Mouse (Mus musculus): ENCODE results near the gene Oit1. TPM values are rescaled to one million over a fixed set of nuclear protein-coding genes. Genes with fewer than 3 reads are reported as not detected.
A peak's percentile ranks its signal among the peaks of the same experiment; 100 is the strongest.

Gene Oit1
- polyA plus RNA-seq, 1 experiment from 2014 or later = not detected

DNA sequence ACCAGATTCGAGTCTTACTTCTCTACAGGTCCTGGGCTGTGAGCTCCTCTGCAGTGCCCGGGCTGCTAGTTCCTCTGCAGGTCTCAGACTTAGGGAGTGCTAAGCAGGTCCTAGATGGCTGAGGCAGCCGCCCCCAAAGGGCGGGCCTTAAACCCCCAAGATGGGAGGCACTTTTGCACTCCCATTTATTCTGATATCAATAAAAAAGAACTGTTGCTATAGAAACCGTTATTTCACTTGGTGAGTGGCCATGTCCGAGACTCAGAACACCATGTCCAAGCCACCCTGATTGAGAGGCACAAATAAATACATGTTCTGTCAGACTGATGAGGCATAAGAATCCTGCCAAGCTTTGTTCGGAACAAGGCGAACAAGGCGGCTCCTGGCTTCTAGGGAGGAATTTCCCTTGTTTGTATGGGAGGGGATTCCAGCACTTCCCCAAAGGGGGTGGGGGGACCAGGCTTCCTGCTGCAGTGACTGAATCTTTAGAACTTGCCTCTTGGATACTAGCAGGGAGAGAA lies 68.9 kb downstream of the Oit1 start:
- Histone ChIP-seq H3K4me3 (ENCODE audit: low read length) (no peak overlapping the region), H3K36me3 (ENCODE audit: control insufficient read depth, insufficient read depth, low read length) (no peaks in the 10 kb centered on the region), H3K27ac (ENCODE audit: low read depth, low read length) (no peak overlapping the region), H3K9me3 (ENCODE audit: control insufficient read depth, low read length) (no peaks in the 10 kb centered on the region), H3K4me2 (ENCODE audit: low read length) (no peak overlapping the region), H3K9ac (ENCODE audit: low read depth, low read length) (no peak overlapping the region), H3K27me3 (replicated peaks; ENCODE audit: control insufficient read depth, insufficient read depth, low read length) (peaks cover 3% of the 10 kb centered on the region; the same call in 1 of the 2 replicates), H3K4me1 (ENCODE audit: control insufficient read depth, insufficient read depth, low read depth, low read length) (no peaks in the 10 kb centered on the region; the same call in 1 of the 2 replicates)
- WGBS = 18% methylated on average over 9 of the region's 9 CpGs
- peak; percentile 65 for ATAC-seq

DNA sequence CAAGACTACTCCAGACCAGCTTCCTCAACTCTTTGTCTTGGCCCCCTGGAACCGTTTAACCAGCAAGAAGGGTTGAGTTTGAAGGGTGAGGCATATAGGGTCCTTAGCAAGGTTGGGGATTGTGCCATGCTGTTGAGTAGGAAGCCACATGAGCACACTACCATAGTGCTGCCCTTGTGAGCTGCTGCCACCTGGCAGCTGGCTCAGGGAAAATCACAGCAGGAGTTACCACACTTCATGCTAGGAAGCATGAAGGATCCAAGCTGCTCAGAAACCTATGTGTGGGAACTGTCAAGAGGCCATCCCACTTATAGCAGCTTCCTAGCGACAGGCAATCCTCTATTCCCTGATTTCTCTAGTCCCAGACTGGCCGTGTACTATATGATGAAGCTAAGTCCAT lies 69.9 kb downstream of the Oit1 start:
- H3K27ac ChIP-seq (ENCODE audit: low read depth, low read length) = no peak overlapping the region
- ATAC-seq = no peak
- WGBS = 71% methylated on average over 3 of the region's 3 CpGs

DNA sequence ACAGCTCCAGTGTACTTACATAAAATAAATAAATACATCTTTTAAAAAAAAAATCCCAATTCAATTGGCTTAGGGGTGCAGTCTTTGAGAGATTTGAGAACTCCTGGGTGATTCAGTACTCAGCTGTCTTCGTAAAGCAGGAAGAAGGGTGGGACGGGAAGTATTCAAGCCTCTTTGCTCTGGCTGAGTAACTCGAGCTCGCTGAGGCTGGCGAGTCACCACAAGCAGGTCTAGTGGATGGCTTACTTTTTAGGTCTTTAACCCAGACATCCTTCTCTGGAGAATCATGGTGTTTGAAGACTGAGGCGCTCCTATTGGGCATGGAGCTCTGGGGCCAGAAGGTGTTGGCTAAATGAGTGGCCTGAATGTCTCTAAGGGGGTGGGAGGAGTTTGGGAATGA lies 71.7 kb downstream of the Oit1 start:
- WGBS = 87% methylated on average over 6 of the region's 6 CpGs
- Histone ChIP-seq H3K4me3 (ENCODE audit: low read length) (no peak overlapping the region), H3K27ac (ENCODE audit: low read depth, low read length) (no peak overlapping the region), H3K9ac (ENCODE audit: low read depth, low read length) (no peak overlapping the region), H3K9me3 (ENCODE audit: control insufficient read depth, low read length) (no peaks in the 10 kb centered on the region), H3K4me1 (ENCODE audit: control insufficient read depth, insufficient read depth, low read depth, low read length) (no peaks in the 10 kb centered on the region; the same call in 1 of the 2 replicates), H3K4me2 (ENCODE audit: low read length) (no peak overlapping the region), H3K36me3 (ENCODE audit: control insufficient read depth, insufficient read depth, low read length) (no peaks in the 10 kb centered on the region), H3K27me3 (replicated peaks; ENCODE audit: control insufficient read depth, insufficient read depth, low read length) (no peaks in the 10 kb centered on the region)
- no peak for ATAC-seq

More for the DNA sequence above, 69.9 kb downstream of the Oit1 start:
- Histone ChIP-seq H3K27me3 (replicated peaks; ENCODE audit: control insufficient read depth, insufficient read depth, low read length) (no peaks in the 10 kb centered on the region), H3K4me3 (ENCODE audit: low read length) (no peak overlapping the region), H3K4me2 (ENCODE audit: low read length) (no peak overlapping the region), H3K36me3 (ENCODE audit: control insufficient read depth, insufficient read depth, low read length) (no peaks in the 10 kb centered on the region), H3K4me1 (ENCODE audit: control insufficient read depth, insufficient read depth, low read depth, low read length) (no peaks in the 10 kb centered on the region; the same call in 1 of the 2 replicates), H3K9ac (ENCODE audit: low read depth, low read length) (no peak overlapping the region), H3K9me3 (ENCODE audit: control insufficient read depth, low read length) (no peaks in the 10 kb centered on the region)

DNA sequence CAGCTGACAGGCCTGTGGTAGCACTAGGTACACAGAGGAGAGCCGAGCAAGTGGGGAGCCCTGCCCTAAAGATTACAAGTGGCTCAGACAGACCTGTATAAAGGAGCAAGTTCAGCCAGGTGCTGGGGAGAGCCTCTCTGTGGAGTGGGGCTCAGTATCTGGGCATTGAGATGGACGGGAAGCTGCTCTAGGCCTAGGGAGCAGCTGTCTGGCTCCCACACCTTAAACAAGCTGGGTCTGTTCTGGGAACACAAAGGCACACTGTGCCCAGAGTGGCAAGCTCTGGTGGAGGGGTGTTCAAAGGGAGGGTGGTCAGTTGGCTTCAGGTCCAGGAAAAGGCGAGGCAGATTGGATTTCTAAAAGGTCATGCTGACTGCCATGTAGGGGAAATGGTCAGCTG lies 73.5 kb downstream of the Oit1 start:
- Histone ChIP-seq H3K36me3 (ENCODE audit: control insufficient read depth, insufficient read depth, low read length) (no peaks in the 10 kb centered on the region), H3K27ac (ENCODE audit: low read depth, low read length) (no peak overlapping the region), H3K9me3 (ENCODE audit: control insufficient read depth, low read length) (no peaks in the 10 kb centered on the region), H3K9ac (ENCODE audit: low read depth, low read length) (no peak overlapping the region), H3K27me3 (replicated peaks; ENCODE audit: control insufficient read depth, insufficient read depth, low read length) (no peaks in the 10 kb centered on the region), H3K4me3 (ENCODE audit: low read length) (no peak overlapping the region), H3K4me1 (ENCODE audit: control insufficient read depth, insufficient read depth, low read depth, low read length) (no peaks in the 10 kb centered on the region; the same call in 1 of the 2 replicates), H3K4me2 (ENCODE audit: low read length) (no peak overlapping the region)
- 66% methylated on average over 3 of the region's 3 CpGs for WGBS
- ATAC-seq = no peak

DNA sequence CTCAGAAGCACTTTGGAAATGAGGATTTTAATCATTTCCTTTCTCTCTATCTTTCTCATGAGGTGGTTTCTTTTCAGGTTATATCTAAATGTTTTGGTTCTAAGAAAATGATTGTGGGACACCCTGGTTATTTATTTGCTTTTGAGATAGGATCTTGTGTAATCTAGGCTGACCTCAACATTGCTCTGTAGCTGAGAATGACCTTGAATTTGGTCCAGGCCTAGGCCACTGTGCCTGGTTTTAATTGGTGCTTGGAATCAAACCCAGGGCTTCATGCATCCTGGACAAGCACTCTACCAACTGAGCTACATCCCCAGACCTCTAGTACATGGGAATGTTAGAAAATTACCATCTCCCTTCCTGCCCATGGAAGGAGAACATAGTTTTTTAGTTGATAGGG lies 74.5 kb downstream of the Oit1 start:
- no peak overlapping the region for H3K4me3 ChIP-seq (ENCODE audit: low read length)
- H3K27me3 ChIP-seq (replicated peaks; ENCODE audit: control insufficient read depth, insufficient read depth, low read length) = no peaks in the 10 kb centered on the region
- H3K4me2 ChIP-seq (ENCODE audit: low read length) = no peak overlapping the region
- no peak for ATAC-seq
- H3K9ac ChIP-seq (ENCODE audit: low read depth, low read length) = no peak overlapping the region
- H3K9me3 ChIP-seq (ENCODE audit: control insufficient read depth, low read length) = no peaks in the 10 kb centered on the region
- H3K4me1 ChIP-seq (ENCODE audit: control insufficient read depth, insufficient read depth, low read depth, low read length) = no peaks in the 10 kb centered on the region
- no peak overlapping the region for H3K27ac ChIP-seq (ENCODE audit: low read depth, low read length)
- H3K36me3 ChIP-seq (ENCODE audit: control insufficient read depth, insufficient read depth, low read length) = no peaks in the 10 kb centered on the region

DNA sequence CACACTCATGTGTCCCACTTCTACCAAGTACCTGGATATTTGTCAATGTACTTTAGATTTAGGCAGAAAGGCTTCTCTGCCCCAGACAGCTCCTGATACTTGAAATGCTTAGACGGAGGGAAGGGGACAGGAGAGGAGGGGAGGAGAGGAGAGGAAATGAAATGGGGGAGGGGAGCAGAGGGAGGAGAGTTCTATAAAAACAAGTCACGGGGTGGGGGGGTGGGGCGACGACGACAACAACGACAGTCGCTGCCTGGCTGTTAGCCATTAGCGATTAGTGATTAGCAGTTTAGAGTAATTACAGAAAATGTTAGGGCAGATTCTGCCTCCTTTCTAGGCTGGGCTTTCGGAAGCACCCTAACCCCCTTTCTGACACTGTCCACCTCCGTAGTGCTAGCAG lies 75.9 kb downstream of the Oit1 start:
- Histone ChIP-seq H3K9ac (ENCODE audit: low read depth, low read length) (no peak overlapping the region), H3K4me2 (ENCODE audit: low read length) (no peak overlapping the region), H3K9me3 (ENCODE audit: control insufficient read depth, low read length) (no peaks in the 10 kb centered on the region), H3K27ac (ENCODE audit: low read depth, low read length) (no peak overlapping the region), H3K36me3 (ENCODE audit: control insufficient read depth, insufficient read depth, low read length) (no peaks in the 10 kb centered on the region), H3K27me3 (replicated peaks; ENCODE audit: control insufficient read depth, insufficient read depth, low read length) (no peaks in the 10 kb centered on the region; the same call in 1 of the 2 replicates), H3K4me1 (ENCODE audit: control insufficient read depth, insufficient read depth, low read depth, low read length) (no peaks in the 10 kb centered on the region), H3K4me3 (ENCODE audit: low read length) (no peak overlapping the region)
- ATAC-seq = no peak
- WGBS = 23% methylated on average over 10 of the region's 10 CpGs

DNA sequence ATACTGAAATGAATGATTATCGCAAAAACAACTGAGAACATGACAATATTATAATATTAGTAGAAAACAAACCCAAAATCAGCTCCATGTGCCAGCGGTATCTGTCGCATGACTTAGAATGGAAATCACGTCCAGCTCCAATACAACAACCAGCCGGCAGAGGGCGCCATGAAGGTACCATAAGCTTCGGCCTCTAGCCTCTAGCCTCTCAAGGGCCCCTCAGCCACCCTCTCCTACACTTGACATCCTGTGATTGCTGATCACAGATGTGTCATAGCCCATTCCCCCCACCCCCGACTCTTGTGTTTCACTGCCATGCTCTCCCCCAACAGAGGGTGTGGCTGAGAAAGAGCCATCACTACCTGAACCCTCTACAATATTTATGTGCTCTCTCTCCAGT lies 78.3 kb downstream of the Oit1 start:
- Histone ChIP-seq H3K4me2 (ENCODE audit: low read length) (no peak overlapping the region), H3K27me3 (replicated peaks; ENCODE audit: control insufficient read depth, insufficient read depth, low read length) (no peaks in the 10 kb centered on the region; the same call in 1 of the 2 replicates), H3K4me3 (ENCODE audit: low read length) (no peak overlapping the region), H3K36me3 (ENCODE audit: control insufficient read depth, insufficient read depth, low read length) (no peaks in the 10 kb centered on the region), H3K9me3 (ENCODE audit: control insufficient read depth, low read length) (no peaks in the 10 kb centered on the region), H3K27ac (ENCODE audit: low read depth, low read length) (no peak overlapping the region), H3K4me1 (ENCODE audit: control insufficient read depth, insufficient read depth, low read depth, low read length) (no peaks in the 10 kb centered on the region), H3K9ac (ENCODE audit: low read depth, low read length) (no peak overlapping the region)
- ATAC-seq = no peak
- 31% methylated on average over 8 of the region's 8 CpGs for WGBS

Other genes with a start within 250 kb of the Oit1 start
- 274 and 298 TPM in 2 replicates for gene Pdhb, start 205.7 kb downstream of the Oit1 start, polyA plus RNA-seq (2015; fragmentation: Nextera tagmentation; extraction: Ambion mirVana)
- 5.4 and 5.7 TPM in 2 replicates for gene Kctd6, start 164.6 kb downstream of the Oit1 start, polyA plus RNA-seq (2015; fragmentation: Nextera tagmentation; extraction: Ambion mirVana)
- gene Acox2, start 119.4 kb downstream of the Oit1 start, polyA plus RNA-seq (2015; fragmentation: Nextera tagmentation; extraction: Ambion mirVana) = 0.09 and 0.23 TPM in 2 replicates
- gene Fam107a, start 60.7 kb downstream of the Oit1 start, polyA plus RNA-seq (2015; fragmentation: Nextera tagmentation; extraction: Ambion mirVana) = 0.89 and 1.2 TPM in 2 replicates

Data from hindbrain, embryonic 16.5 days (tissue).